19 mouse cellular contexts compared by ENCODE assay signal in genomic region chr7:138680530-138680929, GRCm38 (mm10).
"Had no signal": no experiment of that assay in that cellular context is flagged by ENCODE, and none has a peak within 500 bp of the region (broad histone marks: within the 10 kb centered on the region; RNA-seq: fewer than 3 reads in every experiment).

No protein-coding gene starts in this region.

- ATAC-seq: inflammation-experienced regulatory T-cells, adult 6 months; liver, postnatal 0 days had no signal

- H3K4me1 ChIP-seq: limb, embryonic 12.5 days; limb, embryonic 15.5 days; lung, embryonic 15.5 days; megakaryocyte, embryonic 14.5 days; neural tube, embryonic 12.5 days; neural tube, embryonic 15.5 days had no signal

- H3K9ac ChIP-seq: limb, embryonic 12.5 days; limb, embryonic 15.5 days; liver, embryonic 14.5 days; liver, postnatal 0 days; lung, embryonic 15.5 days; neural tube, embryonic 12.5 days; neural tube, embryonic 15.5 days had no signal

- H3K36me3 ChIP-seq: limb, embryonic 12.5 days; limb, embryonic 15.5 days; lung, embryonic 15.5 days; neural tube, embryonic 12.5 days; neural tube, embryonic 15.5 days had no signal

- H3K9me3 ChIP-seq: limb, embryonic 12.5 days; limb, embryonic 15.5 days; lung, embryonic 15.5 days; megakaryocyte, embryonic 14.5 days; neural tube, embryonic 12.5 days; neural tube, embryonic 15.5 days had no signal

- H3K4me2 ChIP-seq: limb, embryonic 12.5 days; limb, embryonic 15.5 days; liver, embryonic 11.5 days; lung, embryonic 15.5 days; midbrain, embryonic 11.5 days; neural tube, embryonic 12.5 days; neural tube, embryonic 15.5 days had no signal

- H3K27ac ChIP-seq: limb, embryonic 12.5 days; limb, embryonic 15.5 days; liver, embryonic 14.5 days; lung, embryonic 15.5 days; neural tube, embryonic 12.5 days; neural tube, embryonic 15.5 days had no signal

- DNase-seq: kidney, adult 11 months; kidney, adult 9 months; left cerebral cortex, postnatal 4 days; liver, postnatal 0 days; midbrain, embryonic 14.5 days; right cerebral cortex, adult 18-20 months; right cerebral cortex, postnatal 14 days; right cerebral cortex, postnatal 4 days; thymus, postnatal 25 days had no signal

- H3K4me3 ChIP-seq: limb, embryonic 12.5 days; limb, embryonic 15.5 days; lung, embryonic 15.5 days; megakaryocyte, embryonic 14.5 days; neural tube, embryonic 12.5 days; neural tube, embryonic 15.5 days had no signal

- H3K27me3 ChIP-seq: limb, embryonic 12.5 days; limb, embryonic 15.5 days; lung, embryonic 15.5 days; megakaryocyte, embryonic 14.5 days; neural tube, embryonic 12.5 days; neural tube, embryonic 15.5 days had no signal
